Mouse (Mus musculus) urinary bladder, adult 2 months (tissue): ENCODE measurements at regions not wholly inside any gene's neighbourhood (a gene's known extent, or its start where the extent isn't known, plus 50 kb on each side); places are given as distances from the start of the nearest gene placed in this dataset.

Experiments used
- DNase-seq: peaks from one replicate; pipeline ENCODE4 v3.0.0; 2022; ENCODE audit warnings: low spot score

DNA sequence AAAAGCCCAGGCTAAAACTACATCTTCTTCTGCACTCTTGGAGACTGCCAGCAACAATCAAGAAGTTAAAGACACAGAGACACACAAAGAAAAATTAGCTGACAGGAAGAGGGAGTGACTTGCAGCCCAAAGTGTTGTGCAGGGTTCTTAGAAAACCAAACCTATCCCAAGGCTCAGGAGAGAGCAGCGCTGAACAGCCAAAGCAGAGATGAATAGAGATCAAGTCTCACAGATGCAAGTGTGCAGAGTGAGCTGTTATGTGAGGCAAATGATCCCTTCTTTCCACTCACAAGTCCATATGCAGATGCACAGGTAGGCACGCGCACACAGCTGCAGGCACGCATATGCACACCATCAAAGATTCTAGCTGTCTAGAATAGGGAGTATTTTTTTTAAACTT lies 318.0 kb upstream of the Npvf start:
- DNase-seq = no peak

DNA sequence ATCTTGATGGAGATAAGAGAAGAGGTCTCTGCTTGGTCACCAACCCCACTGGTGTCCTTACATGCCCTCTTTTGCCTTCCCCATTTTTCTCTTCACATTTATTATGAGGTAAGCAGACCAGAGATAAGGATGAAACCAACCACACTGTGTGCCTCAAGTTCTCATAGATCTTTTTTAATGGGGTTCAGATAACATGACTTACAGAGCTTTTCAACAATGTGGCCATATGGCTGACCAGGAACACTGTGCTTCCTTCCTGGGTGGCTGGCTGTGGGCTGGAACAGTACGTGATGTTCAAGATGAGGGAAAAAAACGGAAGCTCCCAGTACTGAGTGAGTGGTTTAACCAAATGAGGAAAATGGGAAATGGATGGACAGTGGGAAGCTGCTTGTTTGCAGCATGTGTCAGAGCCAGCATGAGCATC lies 319.0 kb upstream of the Npvf start:
- no peak for DNase-seq

DNA sequence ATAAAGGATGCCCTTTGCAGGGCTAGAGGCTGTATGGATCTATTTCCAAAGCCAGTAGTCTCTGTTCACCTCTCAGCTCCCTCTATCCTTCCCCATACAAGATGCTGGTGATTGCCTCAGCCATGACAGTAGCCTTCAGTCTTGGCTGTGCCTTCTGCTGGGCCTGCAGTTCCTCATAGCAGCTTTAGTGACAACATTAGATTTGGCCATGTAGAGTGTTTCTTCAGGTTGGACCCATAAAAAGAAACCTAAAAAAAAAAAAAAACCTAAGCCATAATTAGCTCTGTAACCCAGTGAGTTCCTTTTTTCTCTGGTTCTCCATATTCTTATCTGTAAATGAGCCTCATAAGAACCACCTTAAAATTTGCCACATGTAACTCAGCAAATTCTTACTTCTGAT lies 319.6 kb upstream of the Npvf start:
- no peak for DNase-seq

GRCm38 (mm10) chr6:50974961-50975360 lies 320.7 kb upstream of the Npvf start:
- DNase-seq = no peak

- no peak for DNase-seq
Observed at GRCm38 (mm10) chr6:50976973-50977372, 322.7 kb upstream of the Npvf start.

DNA sequence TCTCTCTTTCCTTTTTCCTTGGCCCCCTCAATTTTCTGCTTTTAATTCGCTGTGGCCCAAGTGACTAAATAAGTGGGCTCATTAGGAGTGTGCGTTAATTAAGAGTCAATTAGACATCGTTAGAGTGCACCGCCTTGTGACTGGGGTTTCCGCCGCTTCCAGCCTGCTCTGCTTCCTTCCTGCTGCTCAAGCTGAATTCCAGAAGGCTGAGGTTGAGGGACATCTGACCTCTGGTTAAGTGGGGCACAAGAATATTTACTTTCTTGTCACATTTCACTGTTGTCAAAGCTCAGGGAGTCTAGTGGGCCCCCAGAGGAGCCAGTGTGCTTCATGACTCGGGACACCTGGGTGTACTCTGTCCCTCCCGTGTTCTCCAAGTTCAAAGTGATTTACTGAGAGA lies 323.1 kb upstream of the Npvf start:
- no peak for DNase-seq

DNA sequence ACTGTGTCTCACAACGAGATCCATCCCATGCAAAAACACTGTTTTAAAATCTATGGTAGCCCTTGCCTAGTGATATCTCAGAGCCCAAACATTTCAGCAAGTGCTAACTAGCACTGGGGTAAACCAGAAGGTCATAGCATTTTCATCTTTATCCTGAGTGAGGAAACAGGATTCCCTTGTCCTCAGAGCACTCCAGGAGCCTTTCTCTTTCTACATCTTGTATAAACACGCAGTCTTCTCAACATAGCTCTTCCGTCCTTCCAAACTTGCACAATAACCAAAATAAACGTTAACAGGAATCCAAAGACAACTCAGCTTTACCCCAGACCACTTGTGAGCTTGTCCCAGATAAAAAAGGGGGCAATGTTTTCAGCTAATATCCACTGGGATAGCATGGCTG lies 323.8 kb upstream of the Npvf start:
- no peak for DNase-seq

DNA sequence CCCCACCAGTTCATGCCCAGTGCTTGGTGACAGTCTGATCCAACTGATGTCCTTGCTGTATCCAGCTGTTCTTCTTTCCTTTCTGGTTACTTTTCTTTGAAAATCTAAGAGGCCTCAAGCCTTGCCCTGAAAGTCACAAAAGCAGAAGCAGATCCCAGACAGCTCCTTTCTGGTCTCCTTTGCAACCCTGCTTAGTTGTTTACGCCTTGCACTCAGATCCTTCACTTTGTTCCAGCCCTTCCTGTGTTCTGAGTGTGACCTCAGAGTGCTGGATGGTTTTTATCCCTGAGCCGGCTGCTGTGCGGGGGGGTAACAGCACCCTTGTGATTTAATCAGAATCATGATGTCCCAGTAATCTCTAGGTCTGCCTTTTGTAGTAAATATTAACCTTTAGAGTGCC lies 324.3 kb upstream of the Npvf start:
- no peak for DNase-seq

GRCm38 (mm10) chr6:50979764-50980163 lies 325.5 kb upstream of the Npvf start:
- no peak for DNase-seq

DNA sequence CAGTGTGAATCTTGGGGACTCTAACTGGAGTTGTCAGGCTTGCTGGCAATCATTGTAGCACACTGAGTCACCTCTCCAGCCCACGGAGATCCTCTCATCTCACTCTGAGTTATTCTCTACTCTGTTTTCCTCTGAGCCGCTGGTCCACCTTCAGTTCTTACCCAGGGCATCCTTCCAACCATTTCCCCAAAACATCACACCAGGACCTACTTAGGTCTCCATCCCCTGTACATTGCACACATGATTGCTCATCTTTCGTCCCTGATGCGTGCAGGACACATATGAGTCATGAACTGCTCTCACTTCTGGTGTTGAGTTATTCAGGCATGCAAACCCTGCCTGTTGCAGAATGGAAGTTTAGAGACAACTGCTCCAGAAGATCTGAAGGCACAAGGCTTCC lies 326.1 kb upstream of the Npvf start:
- no peak for DNase-seq

DNA sequence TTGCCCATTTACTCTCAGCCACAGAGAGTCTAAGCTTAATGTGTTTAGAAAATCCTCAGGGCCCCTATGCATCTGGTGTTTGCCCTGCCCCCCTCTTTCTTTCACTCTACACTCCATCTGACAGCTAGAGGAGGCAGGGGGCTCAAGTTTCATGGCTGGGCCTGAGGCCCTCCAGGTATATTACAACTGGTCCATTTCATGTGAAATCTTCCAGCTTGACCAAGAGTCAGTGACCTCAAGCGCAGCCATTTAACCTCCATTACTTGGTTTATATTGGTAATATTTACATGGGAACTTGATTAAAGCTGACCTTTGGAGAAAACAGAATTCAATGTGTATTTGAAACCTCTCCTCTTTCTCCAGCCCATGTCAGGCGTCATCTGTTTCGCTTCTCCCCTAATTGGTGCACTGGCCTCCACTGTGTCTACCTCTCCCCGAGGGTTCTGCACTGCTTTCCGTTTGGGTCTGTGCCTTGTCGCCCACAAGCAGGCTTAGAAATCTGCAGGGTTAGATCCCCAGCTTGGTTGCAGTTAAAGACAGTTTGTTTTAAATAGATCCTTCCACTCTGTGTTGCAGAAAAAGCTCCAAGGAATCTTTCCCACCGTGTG lies 327.6 kb upstream of the Npvf start:
- DNase-seq = no peak

- no peak for DNase-seq
Observed at GRCm38 (mm10) chr6:50982856-50983255, 328.6 kb upstream of the Npvf start.

- DNase-seq = no peak
Observed at GRCm38 (mm10) chr6:50983511-50984099, 329.4 kb upstream of the Npvf start.

GRCm38 (mm10) chr6:50984157-50984905 lies 330.1 kb upstream of the Npvf start:
- no peak for DNase-seq

- DNase-seq = no peak
Observed at GRCm38 (mm10) chr6:50986270-50986924, 332.2 kb upstream of the Npvf start.

DNA sequence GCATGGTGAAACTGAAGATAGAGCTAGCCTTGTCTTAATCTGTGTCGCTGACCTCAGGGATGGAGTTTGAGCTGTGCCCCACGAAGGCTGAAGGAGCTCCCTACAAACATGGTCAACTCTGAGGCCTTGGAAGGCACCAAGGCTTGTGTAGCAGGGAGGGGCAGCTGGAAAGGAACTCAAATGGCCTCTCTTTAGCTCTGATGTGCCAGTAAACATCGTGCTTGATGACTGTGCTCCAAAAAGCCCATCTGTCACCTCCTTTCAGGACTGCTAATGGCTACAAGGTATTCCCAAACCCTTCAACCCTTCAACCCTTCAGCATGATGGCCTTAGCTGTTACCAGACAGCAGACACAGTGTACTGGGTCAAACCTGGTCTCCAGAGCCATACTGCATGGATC lies 334.3 kb upstream of the Npvf start:
- no peak for DNase-seq

DNA sequence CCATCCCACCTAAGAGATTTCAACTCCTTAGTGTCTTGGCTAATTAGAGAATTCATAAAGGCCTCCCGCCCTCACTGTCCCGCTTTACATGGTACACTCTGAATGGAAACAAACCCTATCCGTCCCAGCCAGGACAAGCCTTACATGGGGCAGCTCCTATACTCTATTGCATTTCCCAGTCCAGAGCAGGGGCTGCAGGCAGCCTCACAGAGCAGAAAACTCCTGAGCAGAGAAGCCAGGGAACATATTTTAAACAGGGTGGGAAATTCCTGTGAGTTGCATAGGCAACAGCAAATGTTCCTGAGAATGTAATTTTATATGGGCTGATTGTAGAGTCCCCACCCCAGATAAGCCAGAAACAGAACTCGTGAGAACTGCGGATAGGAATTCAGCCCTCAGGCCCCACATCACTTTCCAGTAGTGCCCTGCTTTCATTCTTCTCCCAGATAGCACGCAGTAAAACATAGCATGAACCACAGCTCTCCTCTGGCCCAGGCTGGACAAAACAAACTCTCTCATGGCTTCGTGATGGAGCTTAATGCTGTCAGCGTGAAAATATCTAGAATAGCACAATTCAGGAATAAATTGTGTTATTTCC lies 337.4 kb upstream of the Npvf start:
- no peak for DNase-seq

GRCm38 (mm10) chr6:50993952-50994351 lies 339.7 kb upstream of the Npvf start:
- DNase-seq = no peak

GRCm38 (mm10) chr6:51002713-51003112 lies 348.5 kb upstream of the Npvf start:
- DNase-seq = no peak

DNA sequence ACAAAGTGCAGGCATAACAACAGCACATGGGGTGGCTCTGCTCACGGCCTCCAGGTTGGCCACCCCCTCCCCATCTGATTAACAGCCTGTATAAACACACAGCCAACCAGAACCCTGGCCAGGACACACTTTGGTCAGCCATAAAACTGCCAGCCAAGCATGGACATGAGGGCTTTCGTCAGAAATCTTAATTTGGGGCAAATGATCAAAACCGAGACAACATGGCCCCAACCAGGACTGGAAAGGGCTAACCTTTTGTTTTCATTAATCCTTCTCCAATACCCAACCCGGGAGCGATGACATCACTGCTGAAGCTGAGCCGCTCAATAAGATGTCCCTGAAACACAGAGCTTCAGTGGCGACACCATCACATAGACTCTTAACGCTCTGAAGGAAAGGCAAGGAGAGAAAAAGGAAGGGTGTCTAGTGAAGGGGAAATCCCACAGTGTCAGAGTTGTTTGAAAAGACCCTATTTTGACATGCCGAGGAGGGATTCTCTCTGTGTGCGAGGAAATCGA lies 351.9 kb upstream of the Npvf start:
- DNase-seq = no peak

DNA sequence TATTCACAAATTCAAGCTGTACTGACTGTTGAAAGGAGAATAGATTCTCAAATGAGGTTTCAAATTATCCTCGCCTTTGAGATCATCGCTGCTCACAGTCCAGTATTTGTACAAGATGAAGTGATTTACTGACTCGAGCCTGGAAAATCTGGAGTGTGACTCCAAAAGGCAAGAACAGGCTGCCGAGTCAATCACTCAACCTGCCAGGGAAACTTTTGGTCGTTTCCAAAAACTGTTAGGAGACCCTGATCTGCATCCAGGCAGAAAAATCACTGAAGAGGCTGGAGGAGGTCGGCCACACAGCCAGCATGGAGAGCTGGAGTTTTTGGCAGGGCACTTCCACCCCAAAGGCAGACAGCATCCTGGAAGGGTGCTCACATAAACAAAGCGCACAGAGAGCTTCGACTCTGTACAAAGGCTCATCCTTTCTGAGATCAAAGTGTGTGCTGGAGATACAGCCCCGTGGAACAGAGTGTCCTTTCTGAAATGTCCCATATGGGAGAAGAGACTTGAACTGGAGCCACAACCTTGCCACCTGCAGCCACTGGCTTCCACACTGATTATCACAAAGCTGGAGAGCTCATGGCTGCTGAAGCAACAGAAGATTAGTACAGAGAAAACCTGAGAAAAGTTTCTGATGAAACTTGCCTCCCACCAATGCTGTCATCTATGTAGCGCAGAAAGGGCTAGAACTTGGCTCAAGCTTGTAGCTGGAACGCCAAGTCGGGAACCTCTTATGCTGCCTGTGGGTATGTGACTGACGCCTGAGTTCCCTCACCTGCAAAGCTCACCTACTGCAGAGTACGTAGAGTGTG lies 355.5 kb upstream of the Npvf start:
- no peak for DNase-seq
